Mouse (Mus musculus) thymus, adult 2 months (tissue): Measurements from ENCODE around the gene Nhp2. TPM values are rescaled to one million over a fixed set of nuclear protein-coding genes. Genes with fewer than 3 reads are reported as not detected.

Experiments used
- DNase-seq: peaks from one replicate; pipeline ENCODE4 v3.0.0; 2021
- H3K27ac ChIP-seq: fragments of 200-500 bp; 2 replicates; pipeline ENCODE4 v1.5.1; 2012; ENCODE audit warnings: low read length, control low read depth; ENCODE audit not compliant: control insufficient read depth, insufficient read depth
- H3K27me3 ChIP-seq: fragments of 200-500 bp; 2 replicates; pipeline ENCODE4 v1.6.1; 2012; ENCODE audit warnings: mild to moderate bottlenecking, low read length, moderate library complexity, mixed read lengths; ENCODE audit not compliant: control insufficient read depth, insufficient read depth
- H3K36me3 ChIP-seq: fragments of 200-500 bp; 2 replicates; pipeline ENCODE4 v1.6.1; 2012; ENCODE audit warnings: mild to moderate bottlenecking, low read length, moderate library complexity; ENCODE audit not compliant: control insufficient read depth, insufficient read depth
- H3K4me1 ChIP-seq: fragments of 200-500 bp; replicated peaks from 2 replicates; pipeline ENCODE4 v1.6.1; 2012; ENCODE audit warnings: low read length; ENCODE audit not compliant: control insufficient read depth, insufficient read depth
- H3K4me3 ChIP-seq: fragments of 200-500 bp; 2 replicates; pipeline ENCODE4 v1.5.1; 2012; ENCODE audit warnings: mild to moderate bottlenecking, low read length, control low read depth, moderate library complexity; ENCODE audit not compliant: control insufficient read depth, insufficient read depth
- CTCF ChIP-seq: fragments of 200-500 bp; IDR thresholded peaks from 2 replicates; pipeline ENCODE4 v1.5.1; 2012; ENCODE audit warnings: mild to moderate bottlenecking, control low read depth, low read length, moderate library complexity, borderline replicate concordance; ENCODE audit not compliant: control insufficient read depth, poor library complexity, insufficient read depth; ENCODE audit errors: extremely low read depth
- POLR2A ChIP-seq: fragments of 200-500 bp; IDR thresholded peaks from 2 replicates; pipeline ENCODE4 v1.6.1; 2012; ENCODE audit warnings: mild to moderate bottlenecking, low read length, control low read depth, moderate library complexity; ENCODE audit not compliant: control insufficient read depth, poor library complexity, insufficient read depth; ENCODE audit errors: extremely low read depth
- WGBS: fragments of 180-500 bp; shearing (Covaris S2); methylation state at CpG from one replicate; pipeline ENCODE4 v1.1.7; 2018; 5-methylcytosine and 5-hydroxymethylcytosine counted together
- polyA plus RNA-seq: library from polyadenylated mRNA; depleted of rRNA; stranded (reverse); fragments of >200 nt; gene quantifications from 2 replicates; pipeline ENCODE4 v1.2.3, GENCODE M21; 2012

Gene Nhp2
- polyA plus RNA-seq, 1 experiment = 70.8 TPM

DNA sequence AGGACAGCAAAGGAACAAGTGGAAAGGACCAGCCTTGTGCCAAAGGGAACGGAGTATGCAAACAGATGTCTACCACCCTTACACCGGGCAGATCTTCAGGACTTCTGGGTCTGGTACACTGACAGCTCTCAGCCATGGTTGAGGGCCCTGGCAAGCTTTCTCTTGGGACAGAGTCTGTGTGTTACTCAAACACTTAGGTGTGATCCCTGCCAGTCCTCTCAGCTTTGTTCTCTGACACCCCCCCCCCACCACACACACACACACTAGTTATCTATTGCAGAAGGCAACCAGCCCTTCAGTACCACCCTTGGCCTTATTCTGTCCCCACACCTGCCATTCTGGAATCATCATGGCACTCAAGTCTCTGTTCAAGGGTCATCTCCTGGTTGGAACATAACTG, 2.2 kb downstream of the Nhp2 start:
- H3K36me3 ChIP-seq = peaks cover 32% of the 10 kb centered on the region
- H3K4me3 ChIP-seq = no peak overlapping the region
- whole genome bisulfite sequencing = 97% methylated on average over 2 of the region's 2 CpGs

DNA sequence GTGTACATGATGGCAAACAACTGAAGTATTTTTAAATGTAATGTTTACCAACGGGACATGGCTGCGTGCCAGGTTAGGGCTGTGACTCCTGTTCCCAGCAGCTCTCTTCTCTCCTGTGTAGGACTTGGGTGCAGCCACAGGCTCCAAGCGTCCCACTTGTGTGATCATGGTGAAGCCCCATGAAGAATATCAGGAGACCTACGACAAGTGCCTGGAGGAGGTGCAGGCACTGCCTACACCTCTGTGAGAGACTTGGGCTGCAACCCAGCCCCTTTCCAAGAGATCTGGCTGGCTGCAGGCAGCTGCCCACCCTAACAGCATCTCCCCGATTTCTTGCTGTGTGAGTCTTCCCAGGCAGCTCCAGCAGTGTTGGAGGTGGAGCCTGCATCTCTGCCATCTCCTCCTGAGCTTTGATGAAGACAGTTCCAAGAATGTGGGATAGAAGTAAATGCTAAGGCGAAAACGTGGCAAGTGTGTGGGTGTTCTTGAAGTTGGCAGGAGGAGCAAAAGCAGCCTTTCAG, 3.5 kb downstream of the Nhp2 start:
- Histone ChIP-seq H3K36me3 (peaks cover 44% of the 10 kb centered on the region), H3K4me3 (no peak overlapping the region), H3K4me1 (peaks cover 6% of the 10 kb centered on the region), H3K27ac (no peak overlapping the region), H3K27me3 (no peaks in the 10 kb centered on the region)
- TF ChIP-seq POLR2A (no peak), CTCF (no peak)
- 91% methylated on average over 7 of the region's 7 CpGs for WGBS
- DNase-seq = no peak

More for the DNA sequence above, 2.2 kb downstream of the Nhp2 start:
- Histone ChIP-seq H3K4me1 (peaks cover 6% of the 10 kb centered on the region), H3K27ac (no peak overlapping the region), H3K27me3 (no peaks in the 10 kb centered on the region)
- TF ChIP-seq CTCF (no peak), POLR2A (no peak)
- no peak for DNase-seq

DNA sequence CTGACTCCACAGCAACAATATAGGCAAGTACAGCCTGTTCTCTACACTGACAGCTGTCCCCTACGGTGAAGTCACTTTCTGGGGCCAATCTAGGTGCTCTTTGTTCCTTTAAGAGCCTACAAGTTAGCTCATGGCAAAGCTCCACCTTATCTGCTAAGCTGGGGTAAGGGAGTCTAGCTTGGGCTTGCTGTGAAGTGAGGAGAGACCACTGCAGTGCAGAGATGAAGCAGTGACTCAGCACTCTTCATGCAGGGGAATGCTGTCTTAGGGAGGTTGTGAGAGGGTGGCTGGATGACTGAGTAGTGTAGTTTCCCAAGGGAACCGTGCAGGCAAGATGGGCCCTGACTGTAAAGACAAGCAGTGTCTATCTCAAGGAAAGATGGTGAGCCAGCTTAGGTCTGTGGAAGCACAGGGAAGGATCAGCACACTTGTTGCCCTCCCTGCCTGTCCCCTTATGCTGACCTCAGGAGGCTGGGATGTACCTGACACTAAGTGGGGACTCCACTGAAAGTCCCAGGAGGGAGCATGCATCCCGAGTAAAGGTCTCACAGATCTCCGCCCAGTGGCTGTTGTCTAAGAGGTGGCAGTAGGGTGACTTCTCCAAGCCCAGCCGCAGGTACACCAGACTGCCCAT, 5.8 kb downstream of the Nhp2 start:
- Histone ChIP-seq H3K4me3 (no peak overlapping the region), H3K36me3 (peaks cover 54% of the 10 kb centered on the region), H3K27me3 (no peaks in the 10 kb centered on the region), H3K4me1 (peaks cover 2% of the 10 kb centered on the region), H3K27ac (no peak overlapping the region)
- TF ChIP-seq CTCF = no peak
- TF ChIP-seq POLR2A = no peak
- no peak for DNase-seq
- WGBS = 90% methylated on average over 5 of the region's 5 CpGs

DNA sequence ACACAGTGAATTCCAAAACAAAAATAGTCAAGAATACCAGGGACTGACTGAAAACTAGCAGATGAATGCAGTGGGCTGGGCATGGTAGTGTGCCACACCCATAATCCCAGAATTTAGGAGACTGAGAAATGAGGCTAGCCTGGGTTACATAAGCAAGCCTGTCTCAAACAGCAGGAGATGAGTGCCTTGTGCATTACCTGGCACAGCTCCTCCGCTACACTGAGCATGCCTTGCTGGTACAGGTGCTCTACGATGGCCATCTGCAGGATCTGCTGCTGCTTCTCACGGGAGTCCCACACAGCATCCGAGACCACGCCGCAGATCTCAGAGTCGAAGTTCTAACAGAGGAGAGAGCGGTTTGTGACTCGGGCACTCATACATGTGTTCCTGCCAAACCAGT, 7.9 kb downstream of the Nhp2 start:
- no peak overlapping the region for H3K27ac ChIP-seq
- TF ChIP-seq POLR2A (no peak), CTCF (no peak)
- H3K36me3 ChIP-seq = peaks cover 54% of the 10 kb centered on the region
- peaks cover 6% of the 10 kb centered on the region for H3K4me1 ChIP-seq
- WGBS = 96% methylated on average over 9 of the region's 9 CpGs
- H3K4me3 ChIP-seq = no peak overlapping the region
- no peak for DNase-seq
- no peaks in the 10 kb centered on the region for H3K27me3 ChIP-seq

DNA sequence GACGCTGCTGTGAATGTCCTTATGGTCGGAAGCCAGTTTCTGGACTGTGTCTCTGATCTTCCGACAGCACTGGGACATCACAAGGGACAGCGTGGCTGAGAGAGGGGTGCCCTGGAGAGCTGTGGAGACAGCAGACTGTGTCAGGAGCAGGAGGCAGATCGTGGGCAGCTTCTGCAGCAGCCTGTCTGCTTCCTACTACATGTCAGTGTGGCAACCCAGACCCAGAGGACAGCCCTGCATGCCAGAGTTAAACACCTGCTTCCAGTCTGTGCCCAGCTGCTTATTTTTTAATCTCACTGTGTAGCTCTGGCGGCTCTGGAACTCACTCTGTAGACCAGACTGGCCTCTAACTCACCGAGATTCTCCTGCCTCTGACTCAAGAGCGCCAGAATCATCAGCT, 8.4 kb downstream of the Nhp2 start:
- Histone ChIP-seq H3K4me1 (peaks cover 10% of the 10 kb centered on the region), H3K36me3 (peaks cover 54% of the 10 kb centered on the region), H3K27me3 (no peaks in the 10 kb centered on the region), H3K27ac (no peak overlapping the region), H3K4me3 (no peak overlapping the region)
- TF ChIP-seq POLR2A = no peak
- TF ChIP-seq CTCF = no peak
- DNase-seq = no peak
- 92% methylated on average over 8 of the region's 8 CpGs for WGBS

DNA sequence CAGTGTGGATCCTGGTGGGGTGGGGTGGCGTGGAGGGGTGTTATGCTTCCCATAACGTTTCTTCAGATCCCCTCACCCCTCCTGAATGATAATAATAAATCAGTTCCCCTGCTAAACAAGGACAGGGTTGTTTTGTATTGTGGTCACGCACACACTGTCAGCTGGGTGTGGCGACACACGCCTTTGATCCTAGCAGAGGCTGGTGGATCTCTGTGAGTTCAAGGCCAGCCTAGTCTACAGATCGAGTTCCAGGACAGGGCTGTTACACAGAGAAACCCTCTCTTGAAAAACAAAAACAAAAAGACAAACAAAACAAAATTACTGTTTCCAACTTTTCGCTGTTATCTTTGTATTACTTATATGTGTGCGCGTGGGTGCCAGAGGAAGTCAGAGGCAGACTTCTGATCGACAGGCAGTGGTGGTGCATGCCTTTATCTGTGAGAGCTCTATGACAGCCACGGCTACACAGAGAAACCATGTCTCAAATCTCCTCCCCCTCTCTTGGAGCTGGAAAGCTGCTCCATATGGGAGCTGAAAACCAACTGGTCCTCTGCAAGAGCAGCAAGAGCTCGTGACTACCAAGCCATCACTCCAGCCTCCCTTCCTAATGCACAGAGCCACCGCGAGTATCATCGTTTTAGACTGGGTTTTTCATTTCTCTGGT, 10.2 kb downstream of the Nhp2 start:
- TF ChIP-seq POLR2A (no peak), CTCF (no peak)
- no peak overlapping the region for H3K4me3 ChIP-seq
- WGBS = 84% methylated on average over 15 of the region's 15 CpGs

More for the DNA sequence above, 10.2 kb downstream of the Nhp2 start:
- Histone ChIP-seq H3K36me3 (peaks cover 36% of the 10 kb centered on the region), H3K4me1 (peaks cover 15% of the 10 kb centered on the region), H3K27ac (no peak overlapping the region), H3K27me3 (no peaks in the 10 kb centered on the region)
- DNase-seq = no peak
